ENCODE assay signal across 15 mouse cellular contexts in genomic region chr11:32404708-32405107, GRCm38 (mm10). TPM values are rescaled to one million over a fixed set of nuclear protein-coding genes. Genes with fewer than 3 reads are reported as not detected.
A peak's percentile ranks its signal among the peaks of the same experiment; 100 is the strongest.
DNase-seq lines count a peak whose midpoint lies in the region; ATAC-seq and TF ChIP-seq lines count a peak whose summit lies in the region.
"Had no signal": no experiment of that assay in that cellular context is flagged by ENCODE, and none has a peak within 500 bp of the region (broad histone marks: within the 10 kb centered on the region; RNA-seq: fewer than 3 reads in every experiment).

No protein-coding gene starts in this region.

- H3K4me2 ChIP-seq in heart, postnatal 0 days (ENCODE audit: low read depth, low read length): no peak overlapping the region
- no peak overlapping the region for H3K4me2 ChIP-seq in heart, embryonic 11.5 days
- H3K4me2 ChIP-seq in hindbrain, embryonic 15.5 days: no peak overlapping the region
- H3K4me2 ChIP-seq in neural tube, embryonic 15.5 days: no peak overlapping the region
- H3K4me2 ChIP-seq: embryonic facial prominence, embryonic 13.5 days; intestine, embryonic 15.5 days; liver, embryonic 15.5 days had no signal

- TF ChIP-seq EP300 in heart, postnatal 0 days (IDR thresholded peaks at IDR 0.05; ENCODE audit: low read depth): no peak

- no peak overlapping the region for H3K4me3 ChIP-seq in heart, postnatal 0 days (ENCODE audit: low read depth, low read length)
- no peak overlapping the region for H3K4me3 ChIP-seq in heart, embryonic 11.5 days (ENCODE audit: low read depth, low read length)
- H3K4me3 ChIP-seq in lung, adult 2 months (replicated peaks; ENCODE audit: extremely low read depth, low read depth, low read length): no peak overlapping the region
- H3K4me3 ChIP-seq in hindbrain, embryonic 15.5 days: no peak overlapping the region
- no peak overlapping the region for H3K4me3 ChIP-seq in neural tube, embryonic 15.5 days (replicated peaks)
- H3K4me3 ChIP-seq: embryonic facial prominence, embryonic 13.5 days; intestine, embryonic 15.5 days; limb, embryonic 10.5 days; liver, embryonic 15.5 days had no signal

- no peak overlapping the region for H3K27ac ChIP-seq in heart, postnatal 0 days (ENCODE audit: low read depth)
- no peak overlapping the region for H3K27ac ChIP-seq in heart, embryonic 11.5 days (ENCODE audit: low read depth, low read length)
- peak overlapping the region; percentile 60; the same call in 1 of the 2 replicates for H3K27ac ChIP-seq in hindbrain, embryonic 15.5 days (replicated peaks)
- H3K27ac ChIP-seq in neural tube, embryonic 15.5 days (replicated peaks): 0 out of 2 replicates have a peak overlapping the region, but pooled peaks have one; percentile 6
- H3K27ac ChIP-seq: embryonic facial prominence, embryonic 13.5 days; intestine, embryonic 15.5 days; limb, embryonic 10.5 days; liver, embryonic 15.5 days had no signal

- no peak for TF ChIP-seq POLR2A in lung, adult 2 months (IDR thresholded peaks at IDR 0.05; ENCODE audit: borderline replicate concordance, extremely low read depth, low read depth, low read length)

- peaks cover 4% of the 10 kb centered on the region; the same call in 1 of the 2 replicates for H3K36me3 ChIP-seq in heart, postnatal 0 days (replicated peaks; ENCODE audit: control insufficient read depth, insufficient read depth, low read length)
- H3K36me3 ChIP-seq in heart, embryonic 11.5 days (ENCODE audit: control insufficient read depth, insufficient read depth, low read length): no peaks in the 10 kb centered on the region
- H3K36me3 ChIP-seq in hindbrain, embryonic 15.5 days: 0 out of 2 replicates have a peak, but pooled peaks cover 3% of the 10 kb centered on the region
- peaks cover 34% of the 10 kb centered on the region; the same call in 1 of the 2 replicates for H3K36me3 ChIP-seq in neural tube, embryonic 15.5 days
- H3K36me3 ChIP-seq: liver, embryonic 15.5 days had no signal

- 0 out of 2 replicates have a peak, but pooled peaks have one; percentile 24 for ATAC-seq in heart, postnatal 0 days (ENCODE audit: insufficient read depth, low read depth)
- ATAC-seq in heart, embryonic 11.5 days (replicated peaks; ENCODE audit: insufficient number of reproducible peaks, low FRiP score, low TSS enrichment): no peak
- no peak; the same call in 1 of the 2 replicates for ATAC-seq in hindbrain, embryonic 15.5 days (ENCODE audit: low FRiP score, low read depth)
- no peak for ATAC-seq in neural tube, embryonic 15.5 days (ENCODE audit: low FRiP score)
- no peak for ATAC-seq in granulocyte monocyte progenitor cell, adult 5-6 weeks (replicated peaks; ENCODE audit: poor library complexity, severe bottlenecking)
- ATAC-seq: forebrain, embryonic 16.5 days; intestine, embryonic 15.5 days had no signal

- 72% methylated on average over 3 of the region's 3 CpGs for WGBS in heart, postnatal 0 days
- 89% methylated on average over 3 of the region's 3 CpGs for WGBS in heart, embryonic 11.5 days (ENCODE audit: insufficient replicate concordance)
- 45% methylated on average over 3 of the region's 3 CpGs for WGBS in lung, adult 2 months
- WGBS in hindbrain, embryonic 15.5 days: 79% methylated on average over 3 of the region's 3 CpGs
- WGBS in neural tube, embryonic 15.5 days: 86% methylated on average over 3 of the region's 3 CpGs

- DNase-seq in heart, postnatal 0 days (ENCODE audit: low spot score): no peak
- peak; percentile 36 for DNase-seq in lung, postnatal 36 days
- no peak for DNase-seq in lung, adult 2 months
- DNase-seq: cerebellum, postnatal 25 days; gastrocnemius, postnatal 14 days; thymus, adult 18-20 months had no signal

- no peak for TF ChIP-seq CTCF in heart, postnatal 0 days (IDR thresholded peaks at IDR 0.05; ENCODE audit: low read depth)
- no peak for TF ChIP-seq CTCF in lung, adult 2 months (IDR thresholded peaks at IDR 0.05; ENCODE audit: insufficient read depth, low read length)

- H3K4me1 ChIP-seq in heart, postnatal 0 days (ENCODE audit: control insufficient read depth, insufficient read depth): 0 out of 2 replicates have a peak, but pooled peaks cover 12% of the 10 kb centered on the region
- peaks cover 7% of the 10 kb centered on the region; the same call in 1 of the 2 replicates for H3K4me1 ChIP-seq in heart, embryonic 11.5 days (ENCODE audit: control insufficient read depth, insufficient read depth, low read length)
- peaks cover 3% of the 10 kb centered on the region; the same call in 1 of the 2 replicates for H3K4me1 ChIP-seq in lung, adult 2 months (ENCODE audit: control insufficient read depth, insufficient read depth, low read length)
- H3K4me1 ChIP-seq in hindbrain, embryonic 15.5 days (replicated peaks): peaks cover 5% of the 10 kb centered on the region
- H3K4me1 ChIP-seq in neural tube, embryonic 15.5 days: peaks cover 8% of the 10 kb centered on the region

- no peaks in the 10 kb centered on the region for H3K9me3 ChIP-seq in heart, postnatal 0 days (replicated peaks; ENCODE audit: control insufficient read depth, low read length)
- no peaks in the 10 kb centered on the region for H3K9me3 ChIP-seq in heart, embryonic 11.5 days (replicated peaks; ENCODE audit: control insufficient read depth, low read length)
- H3K9me3 ChIP-seq in hindbrain, embryonic 15.5 days: no peaks in the 10 kb centered on the region
- H3K9me3 ChIP-seq in neural tube, embryonic 15.5 days (replicated peaks): no peaks in the 10 kb centered on the region
- H3K9me3 ChIP-seq: embryonic facial prominence, embryonic 13.5 days; intestine, embryonic 15.5 days; limb, embryonic 10.5 days; liver, embryonic 15.5 days had no signal

- H3K27me3 ChIP-seq in heart, postnatal 0 days (ENCODE audit: control insufficient read depth, insufficient read depth, low read length): no peaks in the 10 kb centered on the region
- no peaks in the 10 kb centered on the region for H3K27me3 ChIP-seq in heart, embryonic 11.5 days (ENCODE audit: control insufficient read depth, insufficient read depth, low read length)
- no peaks in the 10 kb centered on the region for H3K27me3 ChIP-seq in hindbrain, embryonic 15.5 days
- no peaks in the 10 kb centered on the region for H3K27me3 ChIP-seq in neural tube, embryonic 15.5 days (replicated peaks)
- H3K27me3 ChIP-seq: embryonic facial prominence, embryonic 13.5 days; intestine, embryonic 15.5 days; liver, embryonic 15.5 days had no signal

- no peak overlapping the region for H3K9ac ChIP-seq in heart, postnatal 0 days (replicated peaks; ENCODE audit: low read depth, low read length)
- no peak overlapping the region for H3K9ac ChIP-seq in heart, embryonic 11.5 days (ENCODE audit: low read depth, low read length)
- H3K9ac ChIP-seq in hindbrain, embryonic 15.5 days: no peak overlapping the region
- H3K9ac ChIP-seq in neural tube, embryonic 15.5 days (replicated peaks): no peak overlapping the region
- H3K9ac ChIP-seq: embryonic facial prominence, embryonic 13.5 days; intestine, embryonic 15.5 days; liver, embryonic 15.5 days had no signal

RNA-seq across cellular contexts. Expression of gene Ubtd2, which starts 50.5 kb away (rescaled TPM):
- total RNA-seq in heart, postnatal 0 days (2014; rRNA removed; ENCODE audit: low replicate concordance): 22.1 and 25.0 TPM in 2 replicates
- 11.5 and 11.6 TPM in 2 replicates for polyA plus RNA-seq in heart, postnatal 0 days (2015; fragmentation: Nextera tagmentation; extraction: Ambion mirVana)
- polyA plus RNA-seq in heart, embryonic 11.5 days (2014; fragmentation: Nextera tagmentation; extraction: Ambion mirVana): 34.7 and 39.1 TPM in 2 replicates
- polyA plus RNA-seq in lung, adult 2 months (2012; rRNA removed): 8.8 and 11.8 TPM in 2 replicates
- polyA plus RNA-seq in hindbrain, embryonic 15.5 days (2015; fragmentation: Nextera tagmentation; extraction: Ambion mirVana): 46.6 and 46.9 TPM in 2 replicates
- 34.9 and 38.5 TPM in 2 replicates for polyA plus RNA-seq in neural tube, embryonic 15.5 days (2015; fragmentation: Nextera tagmentation; extraction: Ambion mirVana)
- total RNA-seq in granulocyte monocyte progenitor cell, adult 5-6 weeks (2014; fragmentation: Nextera tagmentation): 9.5 and 14.1 TPM in 2 replicates
- 3.6 and 7.3 TPM in 2 replicates for total RNA-seq in granulocyte monocyte progenitor cell, adult 5-6 weeks (2017)

RNA-seq across cellular contexts. Expression of gene Sh3pxd2b, which starts 57.1 kb away (rescaled TPM):
- total RNA-seq in heart, postnatal 0 days (2014; rRNA removed; ENCODE audit: low replicate concordance): 12.4 and 19.0 TPM in 2 replicates
- 3.3 and 3.8 TPM in 2 replicates for polyA plus RNA-seq in heart, postnatal 0 days (2015; fragmentation: Nextera tagmentation; extraction: Ambion mirVana)
- polyA plus RNA-seq in heart, embryonic 11.5 days (2014; fragmentation: Nextera tagmentation; extraction: Ambion mirVana): 14.8 and 15.3 TPM in 2 replicates
- polyA plus RNA-seq in lung, adult 2 months (2012; rRNA removed): 8.1 and 10.7 TPM in 2 replicates
- polyA plus RNA-seq in hindbrain, embryonic 15.5 days (2015; fragmentation: Nextera tagmentation; extraction: Ambion mirVana): 20.8 and 21.1 TPM in 2 replicates
- 17.2 and 17.8 TPM in 2 replicates for polyA plus RNA-seq in neural tube, embryonic 15.5 days (2015; fragmentation: Nextera tagmentation; extraction: Ambion mirVana)
- total RNA-seq in granulocyte monocyte progenitor cell, adult 5-6 weeks (2014; fragmentation: Nextera tagmentation): 10.1 and 13.5 TPM in 2 replicates
- 1.8 and 3.4 TPM in 2 replicates for total RNA-seq in granulocyte monocyte progenitor cell, adult 5-6 weeks (2017)

Comparison
In these comparisons a context has a peak if more than half of its experiments do, and no peak if none do; other contexts are left out.
1. H3K27ac ChIP-seq: peak in hindbrain, embryonic 15.5 days (single experiment) and neural tube, embryonic 15.5 days (single experiment); none in heart, postnatal 0 days (single experiment) and heart, embryonic 11.5 days (single experiment).